Mouse (Mus musculus) heart, postnatal 0 days (tissue): ENCODE measurements around the gene Rpgrip1.

Experiments
- CTCF ChIP-seq: IDR thresholded peaks from 2 replicates; pipeline ENCODE4 v1.5.1; 2016; ENCODE audit warnings: antibody characterized with exemption, control low read depth, low read depth
- EP300 ChIP-seq: IDR thresholded peaks from 2 replicates; pipeline ENCODE4 v1.6.1; 2016; ENCODE audit warnings: antibody characterized with exemption, low read depth

- TF ChIP-seq CTCF (no peak), EP300 (no peak)
These were observed 31.1 kb downstream of the Rpgrip1 start for GRCm38 (mm10) chr14:52141445-52142127.
